Comparison of ENCODE assay signal across 20 mouse cellular contexts in genomic region chr5:147549016-147549755, GRCm38 (mm10).
A peak's percentile ranks its signal among the peaks of the same experiment; 100 is the strongest.
DNase-seq lines count a peak whose midpoint lies in the region; ATAC-seq and TF ChIP-seq lines count a peak whose summit lies in the region.
"Had no signal": no experiment of that assay in that cellular context is flagged by ENCODE, and none has a peak within 500 bp of the region (broad histone marks: within the 10 kb centered on the region; RNA-seq: fewer than 3 reads in every experiment).

No protein-coding gene starts in this region.

- in situ Hi-C loops in ES-E14 (cut with MboI; ENCODE audit: low sequenced_read_pairs in 2 of 2, unreplicated experiment in 2 of 2), result no loop called here

- WGBS in heart, postnatal 0 days, result 74% methylated on average over 12 of the region's 12 CpGs
- WGBS in kidney, embryonic 14.5 days, result 89% methylated on average over 12 of the region's 12 CpGs

- peaks cover 66% of the 10 kb centered on the region for H3K36me3 ChIP-seq in heart, postnatal 0 days (replicated peaks; ENCODE audit: control insufficient read depth, insufficient read depth, low read length)
- H3K36me3 ChIP-seq in kidney, embryonic 14.5 days (ENCODE audit: control insufficient read depth, insufficient read depth, low read length), result peaks cover 46% of the 10 kb centered on the region
- peaks cover 11% of the 10 kb centered on the region for H3K36me3 ChIP-seq in ES-E14 (ENCODE audit: control insufficient read depth, insufficient read depth, low read length, poor library complexity, severe bottlenecking)

- H3K4me3 ChIP-seq in heart, postnatal 0 days (ENCODE audit: low read depth, low read length), result no peak overlapping the region
- no peak overlapping the region for H3K4me3 ChIP-seq in kidney, embryonic 14.5 days (ENCODE audit: low read length)
- H3K4me3 ChIP-seq in ES-E14 (ENCODE audit: insufficient read depth in 1 of 2, low read depth in 1 of 2, low read length in 2 of 2, poor library complexity in 1 of 2, severe bottlenecking in 1 of 2), result no peak overlapping the region
- H3K4me3 ChIP-seq: embryonic facial prominence, embryonic 12.5 days; heart, embryonic 13.5 days; hindbrain, embryonic 10.5 days; hindbrain, embryonic 15.5 days had no signal

- TF ChIP-seq EP300 in heart, postnatal 0 days (IDR thresholded peaks at IDR 0.05; ENCODE audit: low read depth), result no peak

- no peak overlapping the region for H3K9ac ChIP-seq in heart, postnatal 0 days (replicated peaks; ENCODE audit: low read depth, low read length)
- H3K9ac ChIP-seq in kidney, embryonic 14.5 days (ENCODE audit: low read depth, low read length), result no peak overlapping the region
- H3K9ac ChIP-seq in ES-E14 (ENCODE audit: insufficient read depth, low read depth, low read length, poor library complexity, severe bottlenecking), result no peak overlapping the region
- H3K9ac ChIP-seq: embryonic facial prominence, embryonic 12.5 days; heart, embryonic 13.5 days; hindbrain, embryonic 15.5 days had no signal

- H3K4me1 ChIP-seq in heart, postnatal 0 days (ENCODE audit: control insufficient read depth, insufficient read depth), result no peaks in the 10 kb centered on the region
- H3K4me1 ChIP-seq in kidney, embryonic 14.5 days (ENCODE audit: control insufficient read depth, insufficient read depth, low read length), result no peaks in the 10 kb centered on the region
- no peaks in the 10 kb centered on the region; a peak in 1 of 4 replicates for H3K4me1 ChIP-seq in ES-E14 (ENCODE audit: control insufficient read depth in 2 of 2, insufficient read depth in 2 of 2, low read length in 2 of 2, poor library complexity in 1 of 2)
- H3K4me1 ChIP-seq: embryonic facial prominence, embryonic 12.5 days; hindbrain, embryonic 10.5 days; hindbrain, embryonic 15.5 days had no signal

- intact Hi-C loops in heart, postnatal 36 days (cut with DNase I), result no loop called here

- peak; percentile 49; the same call in 1 of the 2 replicates for ATAC-seq in heart, postnatal 0 days (ENCODE audit: insufficient read depth, low read depth)
- ATAC-seq in kidney, embryonic 14.5 days (ENCODE audit: low FRiP score, low TSS enrichment), result no peak
- ATAC-seq: forebrain, embryonic 16.5 days had no signal

- H3K4me2 ChIP-seq in heart, postnatal 0 days (ENCODE audit: low read depth, low read length), result no peak overlapping the region
- H3K4me2 ChIP-seq in kidney, embryonic 14.5 days (replicated peaks; ENCODE audit: low read depth, low read length), result no peak overlapping the region
- H3K4me2 ChIP-seq: embryonic facial prominence, embryonic 12.5 days; heart, embryonic 13.5 days; hindbrain, embryonic 15.5 days had no signal

- DNase-seq in heart, postnatal 0 days (ENCODE audit: low spot score), result no peak
- no peak for DNase-seq in heart, postnatal 36 days
- DNase-seq in kidney, adult 8-10 months, result peak; percentile 43 to 48
- DNase-seq in ES-E14 (ENCODE audit: low read depth, low spot score), result no peak
- DNase-seq in kidney, postnatal 14 days, result peak; percentile 34
- DNase-seq in adrenal gland, postnatal 4 days (ENCODE audit: low spot score in 2 of 2), result no peak
- DNase-seq: adrenal gland, adult 2 months; adrenal gland, postnatal 36 days; cerebellum, adult 11-12 months; cerebellum, adult 9-10 months; cerebellum, postnatal 25 days; gastrocnemius, postnatal 25 days; heart, postnatal 10 days had no signal

- H3K9me3 ChIP-seq in heart, postnatal 0 days (replicated peaks; ENCODE audit: control insufficient read depth, low read length), result no peaks in the 10 kb centered on the region
- no peaks in the 10 kb centered on the region for H3K9me3 ChIP-seq in kidney, embryonic 14.5 days (ENCODE audit: control insufficient read depth, low read length)
- no peaks in the 10 kb centered on the region for H3K9me3 ChIP-seq in ES-E14 (ENCODE audit: control insufficient read depth, insufficient read depth, low read depth, low read length)
- H3K9me3 ChIP-seq: embryonic facial prominence, embryonic 12.5 days; heart, embryonic 13.5 days; hindbrain, embryonic 10.5 days; hindbrain, embryonic 15.5 days had no signal

- TF ChIP-seq CTCF in heart, postnatal 0 days (IDR thresholded peaks at IDR 0.05; ENCODE audit: low read depth), result no peak

- no peak overlapping the region for H3K27ac ChIP-seq in heart, postnatal 0 days (ENCODE audit: low read depth)
- H3K27ac ChIP-seq in kidney, embryonic 14.5 days (ENCODE audit: low read depth, low read length), result no peak overlapping the region
- H3K27ac ChIP-seq in ES-E14 (ENCODE audit: insufficient read depth, low read depth, low read length, poor library complexity, severe bottlenecking), result no peak overlapping the region
- H3K27ac ChIP-seq: embryonic facial prominence, embryonic 12.5 days; hindbrain, embryonic 10.5 days; hindbrain, embryonic 15.5 days had no signal

- no peaks in the 10 kb centered on the region for H3K27me3 ChIP-seq in heart, postnatal 0 days (ENCODE audit: control insufficient read depth, insufficient read depth, low read length)
- no peaks in the 10 kb centered on the region for H3K27me3 ChIP-seq in kidney, embryonic 14.5 days (ENCODE audit: control insufficient read depth, insufficient read depth, low read length)
- H3K27me3 ChIP-seq: CH12.LX; embryonic facial prominence, embryonic 12.5 days; heart, embryonic 13.5 days; hindbrain, embryonic 15.5 days had no signal

TF ChIP-seq in ES-E14, 5 proteins besides CTCF, POLR2A, EP300 and RAD21:
- TF ChIP-seq MAFK (IDR thresholded peaks at IDR 0.05; ENCODE audit: insufficient read depth, low read depth, low read length) (no peak), ZNF384 (IDR thresholded peaks at IDR 0.05; ENCODE audit: low read depth, low read length) (0 out of 2 replicates have a peak, but pooled peaks have one; percentile 41)

Comparison
In these comparisons a context has a peak if more than half of its experiments do, and no peak if none do; other contexts are left out.
1. DNase-seq: peak in kidney, adult 8-10 months (2 of 2) and kidney, postnatal 14 days (single experiment); none in heart, postnatal 0 days (single experiment), heart, postnatal 36 days (0 of 2), ES-E14 (single experiment) and adrenal gland, postnatal 4 days (0 of 2).